Mouse (Mus musculus) spleen, adult 2 months (tissue): ENCODE measurements around the gene C1qtnf5.

Experiments
- CTCF ChIP-seq: fragments of 200-500 bp; IDR thresholded peaks from 2 replicates; pipeline ENCODE4 v1.5.1; 2011; ENCODE audit warnings: mild to moderate bottlenecking, inconsistent platforms; ENCODE audit not compliant: insufficient read depth, insufficient read length, insufficient replicate concordance; ENCODE audit errors: extremely low read depth
- POLR2A ChIP-seq: fragments of 200-500 bp; IDR thresholded peaks from 2 replicates; pipeline ENCODE4 v1.6.1; 2011; ENCODE audit warnings: low read depth, low read length, inconsistent platforms

GRCm38 (mm10) chr9:44106596-44106995, 449 bp upstream of the C1qtnf5 start:
- no peak for TF ChIP-seq CTCF
- no peak for TF ChIP-seq POLR2A
